Mouse (Mus musculus): ENCODE measurements around the gene 1700016K19Rik. TPM values are rescaled to one million over a fixed set of nuclear protein-coding genes. Genes with fewer than 3 reads are reported as not detected.
"Not testable (repeated sequence)": the region's sequence is repeated elsewhere in the genome, so short reads cannot be mapped to it uniquely, and the experiment has no call there.

1700016K19Rik gene
- total RNA-seq, 2 experiments from 2014 or later = not detected

DNA sequence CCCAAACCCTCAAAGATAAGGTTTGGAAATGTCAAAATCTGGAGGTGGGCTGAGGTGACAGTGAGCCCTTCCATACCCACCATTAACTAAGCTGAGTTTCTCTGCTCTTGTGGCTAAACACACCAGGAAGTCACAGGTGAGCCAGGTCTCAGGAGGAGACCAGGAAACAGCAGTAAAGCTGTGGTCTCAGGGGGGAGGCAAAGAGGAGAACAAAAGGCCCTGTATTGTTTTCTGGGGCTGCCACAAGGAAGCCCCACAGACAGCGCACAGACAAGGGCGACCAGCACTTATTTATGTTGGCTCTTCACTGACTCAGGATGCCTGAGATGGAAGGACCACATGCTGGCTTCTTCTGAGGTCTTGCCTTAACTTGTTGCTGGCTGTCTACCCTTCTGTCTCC lies 19.3 kb upstream of the 1700016K19Rik start:
- intact Hi-C loops (cut with DNase I) = no loop called here
- no peak for DNase-seq (ENCODE audit: low spot score)

DNA sequence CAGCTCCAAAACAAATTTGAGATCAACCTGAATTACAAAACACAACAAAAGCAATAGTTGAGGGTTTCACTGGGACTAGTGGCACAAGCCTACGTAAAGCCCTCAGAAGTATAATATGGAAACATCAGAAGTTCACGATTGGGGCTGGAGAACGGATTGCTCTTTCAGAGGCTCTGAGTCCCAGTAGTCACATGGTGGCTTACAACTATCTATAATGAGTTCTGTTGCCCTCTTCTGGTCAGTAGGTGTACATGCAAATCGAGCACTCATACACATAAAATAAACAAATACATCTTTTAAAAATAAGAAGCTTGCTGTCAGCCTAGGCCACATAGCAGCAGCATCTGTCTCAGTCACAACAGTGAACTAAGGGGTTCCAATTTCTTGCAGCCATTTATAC lies 16.5 kb upstream of the 1700016K19Rik start:
- no peak for DNase-seq (ENCODE audit: low spot score)
- intact Hi-C loops (cut with DNase I) = no loop called here

DNA sequence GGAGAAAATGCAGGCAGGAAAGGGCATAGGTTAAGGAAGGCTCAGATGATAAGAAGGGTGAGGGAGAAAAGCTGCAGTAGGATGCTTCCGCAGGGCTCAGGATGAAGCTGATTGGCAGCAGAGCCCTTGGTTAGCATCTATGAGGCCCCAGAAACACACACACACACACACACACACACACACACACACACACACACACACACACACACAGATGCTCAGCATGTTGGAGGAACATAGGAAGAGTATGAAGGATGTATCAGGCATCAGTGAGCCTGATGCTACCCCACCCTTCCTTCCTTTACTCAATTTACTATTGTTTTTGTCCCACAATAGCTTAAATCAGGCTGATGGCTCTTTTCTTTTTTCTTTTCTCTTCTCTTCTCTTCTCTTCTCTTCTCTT lies 15.1 kb upstream of the 1700016K19Rik start:
- no peak for DNase-seq (ENCODE audit: low spot score)
- intact Hi-C loops (cut with DNase I) = no loop called here

GRCm38 (mm10) chr11:75985948-75986347 lies 13.8 kb upstream of the 1700016K19Rik start:
- no peak for DNase-seq (ENCODE audit: low spot score)
- intact Hi-C loops (cut with DNase I) = no loop called here

GRCm38 (mm10) chr11:75990965-75991835 lies 8.5 kb upstream of the 1700016K19Rik start:
- intact Hi-C loops (cut with DNase I) = no loop called here
- DNase-seq (ENCODE audit: low spot score) = no peak

- intact Hi-C loops (cut with DNase I) = no loop called here
- DNase-seq (ENCODE audit: low spot score) = no peak
Measured at GRCm38 (mm10) chr11:75991911-75992310, 7.8 kb upstream of the 1700016K19Rik start.

DNA sequence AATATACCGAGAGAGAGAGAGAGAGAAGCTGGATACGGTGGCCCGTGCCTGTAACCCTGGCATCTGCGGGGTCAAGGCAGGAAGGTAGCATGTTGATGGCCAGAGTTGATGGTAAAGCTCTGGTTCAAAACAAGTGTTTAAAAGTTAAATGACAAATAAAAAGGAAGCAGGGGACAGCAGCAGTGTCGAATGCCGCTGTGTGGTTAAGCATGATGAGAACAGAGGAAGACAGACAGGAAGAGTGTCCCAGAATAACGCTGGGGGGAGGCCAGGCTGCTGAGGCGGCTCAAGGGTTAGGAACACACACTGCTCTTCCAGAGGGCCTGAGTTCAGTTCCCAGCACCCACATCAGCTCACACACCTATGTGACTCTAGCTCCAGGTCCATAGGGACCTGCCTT lies 7.2 kb upstream of the 1700016K19Rik start:
- DNase-seq (ENCODE audit: low spot score) = no peak
- intact Hi-C loops (cut with DNase I) = no loop called here

DNA sequence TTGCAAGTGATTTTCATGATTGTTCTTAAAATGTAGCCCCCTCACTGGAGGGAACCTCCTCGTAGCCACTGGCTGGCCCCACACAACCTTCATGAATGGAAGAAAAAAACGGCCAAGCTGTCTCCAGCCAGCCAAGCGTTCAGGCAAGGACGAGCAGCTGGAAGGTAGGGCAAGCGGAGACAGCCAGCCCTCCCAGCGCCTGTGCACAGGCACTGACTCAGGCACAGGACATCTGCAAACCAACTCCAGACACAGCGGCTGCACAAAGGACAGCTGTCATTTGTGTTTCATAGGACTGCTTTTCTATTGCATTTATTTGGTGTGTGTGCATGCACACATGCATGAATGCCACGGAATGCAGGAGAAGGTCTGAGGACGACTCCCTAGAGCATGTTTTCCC lies 5.4 kb upstream of the 1700016K19Rik start:
- DNase-seq (ENCODE audit: low spot score) = no peak
- intact Hi-C loops (cut with DNase I) = no loop called here

GRCm38 (mm10) chr11:76000701-76001100 lies 989 bp downstream of the 1700016K19Rik start:
- intact Hi-C loops (cut with DNase I) = no loop called here
- no peak for DNase-seq (ENCODE audit: low spot score)

GRCm38 (mm10) chr11:76001237-76001878 lies 1.6 kb downstream of the 1700016K19Rik start:
- intact Hi-C loops (cut with DNase I) = no loop called here
- DNase-seq (ENCODE audit: low spot score) = no peak

- DNase-seq (ENCODE audit: low spot score); intact Hi-C loops (cut with DNase I): not testable (repeated sequence)
Measured at GRCm38 (mm10) chr11:76004276-76004675, 4.6 kb downstream of the 1700016K19Rik start.

GRCm38 (mm10) chr11:76008162-76008561 lies 8.4 kb downstream of the 1700016K19Rik start:
- DNase-seq (ENCODE audit: low spot score) = no peak
- intact Hi-C loops (cut with DNase I) = no loop called here

DNA sequence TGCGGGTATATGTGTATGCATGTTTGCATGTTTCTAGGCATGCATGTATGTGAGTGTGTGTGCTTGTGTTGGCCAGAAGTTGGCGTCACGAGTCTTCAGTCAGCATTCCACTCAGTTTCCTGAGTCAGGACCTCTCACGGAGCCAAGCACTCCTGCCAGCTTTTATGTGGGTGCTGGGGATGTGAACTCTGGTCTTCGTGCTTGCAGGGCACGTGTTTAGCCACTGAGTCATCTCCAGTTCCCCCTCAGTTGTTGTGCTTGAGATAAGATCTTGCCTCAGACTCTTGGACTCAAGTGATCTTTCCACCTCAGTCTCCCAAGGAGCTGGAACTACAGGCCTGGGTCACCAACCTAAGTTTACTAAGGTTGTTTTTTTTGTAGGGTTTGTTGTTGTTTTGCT lies 9.4 kb downstream of the 1700016K19Rik start:
- intact Hi-C loops (cut with DNase I) = no loop called here
- DNase-seq (ENCODE audit: low spot score) = no peak

GRCm38 (mm10) chr11:76010838-76011624 lies 11.3 kb downstream of the 1700016K19Rik start:
- intact Hi-C loops (cut with DNase I) = no loop called here
- DNase-seq (ENCODE audit: low spot score) = no peak

- no peak for DNase-seq (ENCODE audit: low spot score)
- intact Hi-C loops (cut with DNase I) = no loop called here
Measured at GRCm38 (mm10) chr11:76015251-76015650, 15.5 kb downstream of the 1700016K19Rik start.

- DNase-seq (ENCODE audit: low spot score) = no peak
- intact Hi-C loops (cut with DNase I) = no loop called here
Measured at GRCm38 (mm10) chr11:76015814-76016213, 16.1 kb downstream of the 1700016K19Rik start.

DNA sequence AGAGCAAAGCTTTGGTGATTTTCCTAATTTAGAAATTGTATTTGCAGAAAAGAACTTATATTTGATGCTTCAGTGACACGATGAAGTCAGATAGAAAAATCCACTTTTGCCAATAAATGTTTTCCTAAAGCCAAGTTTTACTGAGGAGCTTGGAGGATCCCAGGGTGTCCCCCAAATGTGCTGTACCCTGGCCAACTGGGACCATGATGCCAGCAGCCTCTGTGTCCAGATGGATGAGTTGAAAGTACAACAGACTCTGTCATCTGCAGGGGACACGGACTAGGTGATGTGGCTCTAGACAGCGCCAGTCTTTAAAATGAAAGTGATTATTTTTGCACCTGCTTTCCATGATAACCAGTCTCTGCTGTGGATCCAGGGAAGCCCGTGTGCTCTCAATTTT lies 20.2 kb downstream of the 1700016K19Rik start:
- DNase-seq (ENCODE audit: low spot score) = no peak
- intact Hi-C loops (cut with DNase I) = no loop called here

- no peak for DNase-seq (ENCODE audit: low spot score)
- intact Hi-C loops (cut with DNase I) = no loop called here
Measured at GRCm38 (mm10) chr11:76020916-76021315, 21.2 kb downstream of the 1700016K19Rik start.

DNA sequence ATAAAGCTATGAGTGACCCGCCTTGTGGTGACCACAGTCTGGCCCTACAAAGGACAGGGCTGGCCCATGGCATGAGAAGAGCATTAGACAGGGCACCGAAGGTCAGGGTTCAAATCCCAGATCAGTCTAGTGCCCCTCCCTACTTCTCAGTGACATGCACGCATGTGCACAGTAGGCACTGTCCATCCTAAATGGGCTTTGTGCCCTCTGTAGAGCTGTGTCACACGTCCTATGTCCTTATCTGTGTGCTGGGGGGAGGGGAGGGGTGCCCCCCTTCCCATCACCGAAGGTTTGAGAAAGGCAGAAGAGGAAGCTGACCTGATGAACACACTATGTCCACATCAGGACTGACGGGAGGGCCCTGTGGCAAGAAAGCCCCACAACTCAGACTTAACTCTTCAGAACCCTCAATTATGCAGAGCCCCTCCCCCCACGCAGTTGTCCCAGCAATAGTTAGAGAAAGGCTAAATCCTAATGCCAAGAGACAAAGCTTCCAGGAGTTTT lies 25.4 kb downstream of the 1700016K19Rik start:
- intact Hi-C loops (cut with DNase I) = loop anchor here (2.0 to 5.0 kb wide), 2 partner anchors 42 to 57 kb away; no protein-coding TSS in a partner anchor
- no peak for DNase-seq (ENCODE audit: low spot score)

DNA sequence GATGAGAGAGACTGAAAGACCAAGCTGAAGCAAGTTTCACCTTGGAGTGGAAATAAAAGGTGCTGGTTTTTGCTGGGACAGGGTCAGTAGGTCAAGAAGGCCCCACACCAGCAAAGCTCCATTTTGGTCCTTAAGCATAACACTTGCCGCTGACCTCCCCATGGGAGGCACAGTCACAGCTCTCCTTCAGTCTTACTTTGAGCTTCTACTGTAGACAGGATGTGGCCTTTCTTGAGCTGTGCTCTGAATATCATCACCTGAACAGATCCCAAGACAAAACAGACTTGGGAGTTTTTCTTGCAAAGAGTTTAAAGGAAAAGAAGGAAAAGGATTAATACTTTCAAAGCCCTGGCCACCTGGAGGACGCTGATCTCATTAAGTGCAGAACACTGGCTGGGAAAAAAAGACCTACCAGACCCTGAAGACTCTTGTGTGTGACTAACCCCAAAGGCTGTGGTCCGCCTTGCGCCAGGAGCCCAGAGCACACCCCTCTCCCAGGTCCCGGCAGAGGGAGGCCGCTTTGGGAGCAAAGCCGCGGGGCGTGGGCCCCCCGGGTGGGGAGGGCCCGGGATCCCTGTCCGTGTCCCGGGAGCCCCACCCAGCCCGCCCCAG lies 26.9 kb downstream of the 1700016K19Rik start:
- DNase-seq (ENCODE audit: low spot score) = peak; percentile 13
- intact Hi-C loops (cut with DNase I) = loop anchor here (1.0 to 5.0 kb wide), 2 partner anchors 56 to 141 kb away; no protein-coding TSS in a partner anchor

All from heart, postnatal 25 days (tissue).